Mouse (Mus musculus): ENCODE results near the gene Ttpal. TPM values are rescaled to one million over a fixed set of nuclear protein-coding genes. Genes with fewer than 3 reads are reported as not detected.

Ttpal gene
- polyA plus RNA-seq, 1 experiment from 2014 or later, result 19.4 TPM

DNA sequence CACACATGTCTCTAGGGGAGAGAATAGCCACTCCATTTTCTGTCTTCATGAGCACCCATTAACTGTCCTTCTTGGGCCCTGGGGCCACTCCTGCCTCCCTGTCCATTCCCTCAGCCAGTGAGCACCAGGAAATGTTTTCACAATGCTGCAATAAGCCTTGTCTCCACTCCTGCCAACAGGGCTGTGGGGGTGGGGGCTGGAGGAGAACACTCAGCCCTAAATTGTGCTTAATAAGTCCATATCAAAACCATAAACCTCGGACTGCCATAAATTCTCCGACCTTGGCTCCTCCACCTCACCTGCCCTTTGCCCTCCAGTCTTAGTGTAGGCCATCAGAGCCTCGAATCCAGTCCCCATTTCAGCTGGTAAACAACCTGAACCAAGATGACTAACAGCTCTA lies 27.8 kb upstream of the Ttpal start:
- ATAC-seq (no peak), DNase-seq (ENCODE audit: low read depth, low spot score) (no peak)
- no peak for TF ChIP-seq CTCF (IDR thresholded peaks at IDR 0.05)
- ChIA-PET CTCF (no interaction called here), POLR2A (no interaction called here)
- H3K27me3 ChIP-seq, result peaks cover 29% of the 10 kb centered on the region
- in situ Hi-C loops (cut with MboI; ENCODE audit: low pct_unique_long_range_greater_than_20kb), result no loop called here

- CTCF ChIA-PET, result no interaction called here
- no peak for DNase-seq (ENCODE audit: low read depth, low spot score)
- POLR2A ChIA-PET, result no interaction called here
- in situ Hi-C loops (cut with MboI; ENCODE audit: low pct_unique_long_range_greater_than_20kb), result no loop called here
- ATAC-seq, result no peak
- no peak for TF ChIP-seq CTCF (IDR thresholded peaks at IDR 0.05)
- peaks cover 29% of the 10 kb centered on the region for H3K27me3 ChIP-seq
Measured at GRCm38 (mm10) chr2:163575248-163575647, 26.9 kb upstream of the Ttpal start.

DNA sequence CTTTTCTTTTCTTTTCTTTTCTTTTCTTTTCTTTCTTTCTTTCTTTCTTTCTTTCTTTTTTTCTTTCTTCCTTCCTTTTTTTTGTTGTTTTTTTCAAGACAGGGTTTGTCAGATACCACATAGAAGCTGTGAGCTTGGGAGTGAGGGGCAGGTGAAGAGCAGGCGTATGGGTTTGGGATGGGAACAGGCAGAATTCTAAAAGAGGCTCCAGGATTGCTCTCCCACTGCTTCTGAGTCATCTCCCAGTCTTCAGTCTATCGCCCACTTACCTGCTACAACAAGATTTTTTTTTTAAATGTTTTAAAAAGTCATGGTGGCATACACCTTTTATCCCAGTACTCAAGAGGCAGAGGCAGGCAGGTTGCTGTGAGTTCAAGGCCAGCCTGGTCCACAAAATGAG lies 24.1 kb upstream of the Ttpal start:
- DNase-seq (ENCODE audit: low read depth, low spot score), result no peak
- ATAC-seq, result no peak
- in situ Hi-C loops (cut with MboI; ENCODE audit: low pct_unique_long_range_greater_than_20kb), result no loop called here
- ChIA-PET CTCF (interaction anchor here (1.0 kb wide), 1 partner anchor 20 kb away, joined by 4 read pairs; no protein-coding TSS in a partner anchor), POLR2A (no interaction called here)
- H3K27me3 ChIP-seq, result peaks cover 6% of the 10 kb centered on the region
- no peak for TF ChIP-seq CTCF (IDR thresholded peaks at IDR 0.05)

DNA sequence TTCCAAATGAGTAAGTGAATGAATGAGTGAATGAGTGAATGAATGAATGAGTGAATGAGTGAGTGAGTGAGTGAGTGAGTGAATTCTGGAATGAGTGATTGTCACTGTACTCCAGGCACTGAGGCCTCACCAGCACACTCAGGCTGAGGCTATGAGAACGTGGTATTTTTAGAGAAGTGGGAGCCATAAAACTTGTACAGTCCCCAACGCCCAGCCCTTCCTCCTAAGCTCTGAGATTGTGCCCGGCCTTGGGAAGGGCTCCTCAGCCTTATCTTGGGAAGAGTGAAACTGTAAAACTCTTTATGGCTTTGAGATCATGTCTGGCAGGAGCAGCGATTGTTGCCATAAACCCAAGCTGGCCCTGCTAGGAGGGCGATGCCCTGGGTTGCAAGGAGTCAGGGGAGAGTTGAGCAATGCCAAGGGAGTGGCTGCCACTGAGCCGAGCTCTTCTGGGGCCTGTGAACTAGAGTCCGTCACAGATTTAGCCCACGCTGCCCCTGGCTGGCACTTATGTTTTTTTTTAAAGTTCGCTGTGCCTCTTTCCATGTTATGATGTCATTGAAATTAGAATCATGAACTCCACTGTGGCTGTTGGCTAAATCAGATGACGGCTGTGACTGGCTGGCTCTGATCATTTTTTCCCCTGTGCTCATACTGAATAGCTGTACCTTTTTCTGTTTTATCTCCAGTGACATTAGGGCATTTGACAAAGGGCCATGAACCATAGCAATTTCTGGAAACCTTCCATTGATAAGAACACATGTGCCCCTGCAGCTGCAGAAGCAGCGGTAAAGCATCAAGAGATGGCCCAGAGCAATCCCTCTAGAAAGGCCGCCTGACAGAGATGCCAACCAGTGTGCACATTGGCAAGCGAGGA lies 21.8 kb upstream of the Ttpal start:
- TF ChIP-seq CTCF (IDR thresholded peaks at IDR 0.05), result no peak
- DNase-seq (ENCODE audit: low read depth, low spot score) (no peak), ATAC-seq (no peak)
- no peaks in the 10 kb centered on the region for H3K27me3 ChIP-seq
- ChIA-PET CTCF (no interaction called here), POLR2A (interaction anchor here (0.6 kb wide), 2 partner anchors 32 to 257 kb away, joined by 3 read pairs; no protein-coding TSS in a partner anchor)
- in situ Hi-C loops (cut with MboI; ENCODE audit: low pct_unique_long_range_greater_than_20kb), result no loop called here

DNA sequence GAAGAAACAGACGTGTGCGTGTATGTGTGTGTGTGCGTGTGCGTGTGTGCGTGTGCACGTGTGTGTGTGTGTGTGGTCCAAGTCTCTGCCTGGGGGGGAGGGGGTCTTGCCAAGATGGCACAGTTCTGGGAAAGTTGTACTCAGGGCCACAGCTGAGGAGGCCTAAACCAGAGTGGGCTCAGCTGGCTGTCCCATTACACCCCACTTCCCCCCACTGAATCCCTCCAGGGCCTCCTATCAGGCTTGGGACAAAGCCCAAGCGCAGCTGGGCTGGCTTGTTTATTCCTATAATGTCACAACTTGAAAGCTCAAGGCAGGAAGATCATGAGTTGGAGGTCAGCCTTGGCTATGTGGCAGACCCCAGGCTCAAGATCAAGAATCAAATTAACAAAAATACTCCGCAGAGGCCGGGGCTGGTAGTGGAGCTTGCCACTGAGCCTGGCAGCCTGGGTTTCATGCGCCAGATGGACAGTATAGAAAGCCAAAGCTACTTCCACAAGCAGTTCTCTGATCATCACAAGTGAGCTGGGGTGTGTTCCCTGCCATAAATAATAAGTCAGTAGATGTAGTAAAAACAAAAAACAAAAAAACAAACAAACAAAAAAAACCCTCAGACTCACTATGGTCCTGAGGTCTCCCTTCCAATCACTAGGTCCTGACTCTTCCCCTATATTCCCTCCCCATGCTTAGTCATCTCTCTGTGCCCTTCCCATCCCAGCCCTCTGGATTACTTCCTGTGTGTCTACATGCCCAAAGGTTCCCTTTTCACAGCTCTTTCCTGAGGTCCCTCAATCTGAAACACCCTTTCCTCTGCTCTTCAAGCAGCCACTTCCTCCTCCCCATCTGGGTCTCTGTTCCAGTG lies 18.7 kb upstream of the Ttpal start:
- no peak for ATAC-seq

GRCm38 (mm10) chr2:163584088-163584426 lies 18.1 kb upstream of the Ttpal start:
- in situ Hi-C loops (cut with MboI; ENCODE audit: low pct_unique_long_range_greater_than_20kb), result no loop called here
- ChIA-PET POLR2A (no interaction called here), CTCF (interaction anchor here (2.3 kb wide), 1 partner anchor 15 kb away, joined by 5 read pairs; no protein-coding TSS in a partner anchor)
- no peaks in the 10 kb centered on the region for H3K27me3 ChIP-seq
- ATAC-seq, result no peak
- TF ChIP-seq CTCF (IDR thresholded peaks at IDR 0.05), result no peak
- DNase-seq (ENCODE audit: low read depth, low spot score), result no peak

More for the DNA sequence above, 18.7 kb upstream of the Ttpal start:
- in situ Hi-C loops (cut with MboI; ENCODE audit: low pct_unique_long_range_greater_than_20kb), result no loop called here
- DNase-seq (ENCODE audit: low read depth, low spot score), result no peak
- ChIA-PET POLR2A (no interaction called here), CTCF (interaction anchor here (2.3 kb wide), 1 partner anchor 15 kb away, joined by 5 read pairs; no protein-coding TSS in a partner anchor)
- no peak for TF ChIP-seq CTCF (IDR thresholded peaks at IDR 0.05)
- no peaks in the 10 kb centered on the region for H3K27me3 ChIP-seq

DNA sequence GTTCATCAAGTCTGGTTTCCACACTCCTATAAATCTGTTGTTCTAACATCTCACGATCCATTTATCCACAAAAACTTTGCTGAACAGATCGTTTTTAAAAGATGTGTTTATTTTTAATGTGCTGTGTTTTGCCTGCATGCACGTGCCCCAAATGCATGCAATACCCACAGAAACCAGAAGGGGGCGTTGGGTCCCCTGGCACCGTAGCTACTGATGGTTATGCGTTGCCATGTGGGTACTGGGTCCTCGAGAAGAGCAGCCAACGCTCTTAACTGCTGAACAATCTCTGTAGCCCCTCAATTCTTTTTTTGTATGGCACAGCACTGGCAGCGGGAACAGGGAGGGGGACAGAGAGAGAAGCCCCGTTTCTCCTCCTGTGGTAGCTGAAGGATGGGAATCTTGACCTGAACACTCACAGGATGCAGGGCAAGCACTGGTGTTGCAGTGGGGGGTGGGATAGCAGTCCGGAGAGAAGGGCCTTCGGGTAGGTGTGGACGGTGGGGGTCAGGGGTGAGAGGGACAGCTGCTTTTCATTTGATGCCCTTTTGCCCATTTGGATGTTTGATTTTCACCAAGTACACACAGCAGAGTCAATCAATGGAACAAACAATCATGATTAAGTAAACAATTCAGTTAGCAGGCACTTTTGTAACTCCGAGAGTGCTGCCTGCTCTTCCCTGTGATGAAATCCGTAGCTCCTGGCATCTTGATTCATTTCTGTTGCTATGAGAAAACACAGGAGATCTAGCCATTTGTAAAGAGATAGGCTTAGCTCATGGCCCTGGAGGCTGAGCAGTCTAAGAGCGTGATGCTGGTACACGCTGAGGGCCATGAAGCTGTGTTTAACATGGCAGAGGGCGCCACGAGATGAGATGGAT lies 15.5 kb upstream of the Ttpal start:
- POLR2A ChIA-PET, result no interaction called here
- no peak for DNase-seq (ENCODE audit: low read depth, low spot score)
- peak; percentile 58 for TF ChIP-seq CTCF (IDR thresholded peaks at IDR 0.05)
- CTCF ChIA-PET, result interaction anchor here (0.9 to 2.3 kb wide), 4 partner anchors 11 to 114 kb away, joined by 4 to 8 read pairs (median 4); partner anchors contain the start of gene Fitm2
- in situ Hi-C loops (cut with MboI; ENCODE audit: low pct_unique_long_range_greater_than_20kb), result no loop called here
- no peak for ATAC-seq
- no peaks in the 10 kb centered on the region for H3K27me3 ChIP-seq

GRCm38 (mm10) chr2:163587506-163587905 lies 14.6 kb upstream of the Ttpal start:
- no peak for TF ChIP-seq CTCF (IDR thresholded peaks at IDR 0.05)
- CTCF ChIA-PET, result no interaction called here
- H3K27me3 ChIP-seq, result peaks cover 4% of the 10 kb centered on the region
- DNase-seq (ENCODE audit: low read depth, low spot score) (no peak), ATAC-seq (no peak)
- POLR2A ChIA-PET, result no interaction called here
- in situ Hi-C loops (cut with MboI; ENCODE audit: low pct_unique_long_range_greater_than_20kb), result no loop called here

DNA sequence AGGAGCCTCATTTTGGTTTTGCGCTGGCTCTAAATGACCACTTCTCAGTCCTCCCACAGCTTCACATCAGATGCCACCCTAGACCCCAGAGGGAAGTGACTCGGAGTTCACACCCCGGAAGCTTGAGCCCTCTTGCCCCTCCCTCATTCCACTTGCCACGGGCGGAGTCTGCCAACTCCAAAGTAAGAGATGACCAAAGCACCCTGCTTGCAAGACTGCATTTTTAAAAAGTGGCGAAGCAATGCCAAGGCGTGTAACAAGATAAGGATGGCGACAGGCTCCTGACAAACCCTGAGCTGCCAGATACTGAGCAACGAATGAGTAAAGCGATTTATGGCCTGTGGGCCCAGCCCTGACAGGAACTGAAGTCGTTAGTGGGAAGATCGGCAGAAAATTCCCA lies 11.9 kb upstream of the Ttpal start:
- POLR2A ChIA-PET, result no interaction called here
- in situ Hi-C loops (cut with MboI; ENCODE audit: low pct_unique_long_range_greater_than_20kb), result loop anchor here (10.0 kb wide), 1 partner anchor 55 kb away; no protein-coding TSS in a partner anchor

GRCm38 (mm10) chr2:163590996-163591395 lies 11.1 kb upstream of the Ttpal start:
- ChIA-PET POLR2A (no interaction called here), CTCF (interaction anchor here (1.8 to 2.0 kb wide), 2 partner anchors 57 to 61 kb away, joined by 6 to 11 read pairs; no protein-coding TSS in a partner anchor)
- in situ Hi-C loops (cut with MboI; ENCODE audit: low pct_unique_long_range_greater_than_20kb), result loop anchor here (10.0 kb wide), 1 partner anchor 56 kb away; no protein-coding TSS in a partner anchor
- ATAC-seq (no peak), DNase-seq (ENCODE audit: low read depth, low spot score) (no peak)
- TF ChIP-seq CTCF (IDR thresholded peaks at IDR 0.05), result no peak
- peaks cover 4% of the 10 kb centered on the region for H3K27me3 ChIP-seq

More for the DNA sequence above, 11.9 kb upstream of the Ttpal start:
- DNase-seq (ENCODE audit: low read depth, low spot score) (no peak), ATAC-seq (no peak)
- H3K27me3 ChIP-seq, result peaks cover 4% of the 10 kb centered on the region
- no peak for TF ChIP-seq CTCF (IDR thresholded peaks at IDR 0.05)
- CTCF ChIA-PET, result no interaction called here

Measured in Patski (cell line).